Mouse (Mus musculus) liver, adult 2 months (tissue): ENCODE results near the gene Thap3. TPM values are rescaled to one million over a fixed set of nuclear protein-coding genes. Genes with fewer than 3 reads are reported as not detected.

Experiments used
- DNase-seq: peaks from one replicate; pipeline ENCODE4 v3.0.0-alpha.2; 2011; ENCODE audit warnings: low read depth, low spot score; ENCODE audit errors: extremely low read depth
- H3K27ac ChIP-seq: fragments of 200-500 bp; replicated peaks from 2 replicates; pipeline ENCODE4 v1.5.1; 2012; ENCODE audit warnings: low read depth, mild to moderate bottlenecking, control low read depth, inconsistent platforms, low read length; ENCODE audit not compliant: insufficient read depth
- H3K27me3 ChIP-seq: fragments of 200-500 bp; 2 replicates; pipeline ENCODE4 v1.6.1; 2012; ENCODE audit warnings: mild to moderate bottlenecking, moderate library complexity, low read length, inconsistent platforms; ENCODE audit not compliant: control insufficient read depth, insufficient read depth
- H3K36me3 ChIP-seq: fragments of 200-500 bp; 2 replicates; pipeline ENCODE4 v1.6.1; 2012; ENCODE audit warnings: low read length, inconsistent platforms; ENCODE audit not compliant: control insufficient read depth, insufficient read depth
- H3K4me1 ChIP-seq: fragments of 200-500 bp; 2 replicates; pipeline ENCODE4 v1.6.1; 2011; ENCODE audit warnings: low read length; ENCODE audit not compliant: control insufficient read depth, insufficient read depth
- H3K4me3 ChIP-seq: fragments of 200-500 bp; 2 replicates; pipeline ENCODE4 v1.5.1; 2011; ENCODE audit warnings: low read depth, mild to moderate bottlenecking, control low read depth, low read length, moderate library complexity; ENCODE audit not compliant: insufficient read depth
- H3K79me2 ChIP-seq: fragments of 200-500 bp; 2 replicates; pipeline ENCODE4 v1.6.1; 2012; ENCODE audit warnings: inconsistent platforms, mild to moderate bottlenecking, low read length, moderate library complexity; ENCODE audit not compliant: control insufficient read depth, insufficient read depth
- H3K9ac ChIP-seq: fragments of 200-500 bp; 2 replicates; pipeline ENCODE4 v1.6.1; 2012; ENCODE audit warnings: low read depth, mild to moderate bottlenecking, control low read depth, inconsistent platforms, low read length
- CTCF ChIP-seq: fragments of 200-500 bp; IDR thresholded peaks from 2 replicates; pipeline ENCODE4 v1.5.1; 2011; ENCODE audit warnings: low read depth, low read length, control low read depth
- POLR2A ChIP-seq: fragments of 200-500 bp; IDR thresholded peaks from 2 replicates; pipeline ENCODE4 v1.6.1; 2011; ENCODE audit warnings: low read length, control low read depth; ENCODE audit not compliant: insufficient read depth; ENCODE audit errors: extremely low read depth
- WGBS: fragments of 180-500 bp; shearing (Covaris S2); methylation state at CpG from one replicate; pipeline ENCODE4 v1.1.7; 2018; 5-methylcytosine and 5-hydroxymethylcytosine counted together
- polyA plus RNA-seq: library from polyadenylated mRNA; depleted of rRNA; stranded (reverse); fragments of >200 nt; gene quantifications from 2 replicates; pipeline ENCODE4 v1.2.3, GENCODE M21; 2012
- total RNA-seq: library from RNA; depleted of rRNA; stranded (reverse); fragments of >200 nt; gene quantifications from 2 replicates; pipeline ENCODE4 v1.2.3, GENCODE M21; 2014

Gene Thap3
- total and polyA plus RNA-seq, 2 experiments, result 7.9 to 24.1 TPM

GRCm38 (mm10) chr4:152021568-152022097 is 32.8 kb upstream of the Thap3 start:
- H3K9ac ChIP-seq, result no peak overlapping the region
- H3K4me3 ChIP-seq, result no peak overlapping the region
- H3K79me2 ChIP-seq, result peaks cover 19% of the 10 kb centered on the region
- peaks cover 15% of the 10 kb centered on the region; the same call in 1 of the 2 replicates for H3K4me1 ChIP-seq
- no peak for DNase-seq
- peak; percentile 40 for TF ChIP-seq CTCF
- no peak for TF ChIP-seq POLR2A
- WGBS, result 84% methylated on average over 12 of the region's 12 CpGs
- H3K27ac ChIP-seq, result no peak overlapping the region
- no peaks in the 10 kb centered on the region for H3K36me3 ChIP-seq
- H3K27me3 ChIP-seq, result no peaks in the 10 kb centered on the region

- Histone ChIP-seq H3K36me3 (peaks cover 2% of the 10 kb centered on the region; the same call in 1 of the 2 replicates), H3K27ac (no peak overlapping the region), H3K9ac (no peak overlapping the region), H3K27me3 (no peaks in the 10 kb centered on the region), H3K79me2 (peaks cover 5% of the 10 kb centered on the region; the same call in 1 of the 2 replicates), H3K4me1 (peaks cover 2% of the 10 kb centered on the region; the same call in 1 of the 2 replicates), H3K4me3 (no peak overlapping the region)
- TF ChIP-seq CTCF, result no peak
- TF ChIP-seq POLR2A, result no peak
- 95% methylated on average over 21 of the region's 21 CpGs for WGBS
- no peak for DNase-seq
These were observed 31.2 kb upstream of the Thap3 start for GRCm38 (mm10) chr4:152020024-152020423.

- no peak for DNase-seq
- TF ChIP-seq CTCF (no peak), POLR2A (no peak)
- Histone ChIP-seq H3K36me3 (peaks cover 7% of the 10 kb centered on the region; the same call in 1 of the 2 replicates), H3K27me3 (no peaks in the 10 kb centered on the region), H3K27ac (no peak overlapping the region), H3K79me2 (no peaks in the 10 kb centered on the region), H3K4me3 (no peak overlapping the region), H3K4me1 (0 out of 2 replicates have a peak, but pooled peaks cover 2% of the 10 kb centered on the region), H3K9ac (no peak overlapping the region)
- 87% methylated on average over 6 of the region's 6 CpGs for WGBS
These were observed 30.3 kb upstream of the Thap3 start for GRCm38 (mm10) chr4:152019073-152019472.

GRCm38 (mm10) chr4:152013036-152013813 is 24.4 kb upstream of the Thap3 start:
- Histone ChIP-seq H3K27ac (peak overlapping the region; percentile 92), H3K27me3 (no peaks in the 10 kb centered on the region), H3K9ac (peak overlapping the region; percentile 43), H3K4me3 (peak overlapping the region; percentile 21; the same call in 1 of the 2 replicates), H3K79me2 (peaks cover 16% of the 10 kb centered on the region), H3K36me3 (peaks cover 8% of the 10 kb centered on the region; the same call in 1 of the 2 replicates), H3K4me1 (peaks cover 17% of the 10 kb centered on the region)
- DNase-seq, result peak; percentile 93
- 24% methylated on average over 12 of the region's 12 CpGs for WGBS
- TF ChIP-seq POLR2A (no peak), CTCF (no peak)

GRCm38 (mm10) chr4:152012109-152012508 is 23.3 kb upstream of the Thap3 start:
- Histone ChIP-seq H3K4me1 (peaks cover 24% of the 10 kb centered on the region), H3K27ac (peak overlapping the region; percentile 92), H3K9ac (peak overlapping the region; percentile 12), H3K79me2 (peaks cover 16% of the 10 kb centered on the region), H3K4me3 (no peak overlapping the region), H3K36me3 (peaks cover 8% of the 10 kb centered on the region; the same call in 1 of the 2 replicates), H3K27me3 (no peaks in the 10 kb centered on the region)
- no peak for TF ChIP-seq POLR2A
- no peak for TF ChIP-seq CTCF
- 91% methylated on average over 16 of the region's 16 CpGs for WGBS
- no peak for DNase-seq
